Mouse (Mus musculus): ENCODE results near the gene Spag9.
A peak's percentile ranks its signal among the peaks of the same experiment; 100 is the strongest.
"Not testable (repeated sequence)": the region's sequence is repeated elsewhere in the genome, so short reads cannot be mapped to it uniquely, and the experiment has no call there.

The Spag9 gene

DNA sequence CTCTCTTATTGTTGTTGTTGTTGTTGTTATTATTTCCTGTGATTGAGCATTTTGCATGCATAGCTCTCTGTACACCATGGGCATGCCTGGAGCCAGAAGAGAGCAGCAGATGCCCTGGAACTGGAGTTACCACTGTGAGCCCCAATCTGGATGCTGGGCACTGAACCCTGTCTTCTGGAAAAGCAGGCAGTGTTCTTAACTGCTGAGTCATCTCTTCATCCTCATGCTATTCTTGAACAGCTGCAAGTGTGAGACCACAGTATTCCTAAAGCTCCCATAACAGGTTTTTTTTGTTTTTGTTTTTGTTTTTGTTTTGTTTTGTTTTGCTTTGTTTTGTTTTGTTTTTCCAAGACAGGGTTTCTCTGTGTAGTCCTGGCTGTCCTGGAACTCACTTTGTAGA, 9.6 kb upstream of the Spag9 start:
- no peak for DNase-seq (ENCODE audit: low read depth, low spot score)

DNA sequence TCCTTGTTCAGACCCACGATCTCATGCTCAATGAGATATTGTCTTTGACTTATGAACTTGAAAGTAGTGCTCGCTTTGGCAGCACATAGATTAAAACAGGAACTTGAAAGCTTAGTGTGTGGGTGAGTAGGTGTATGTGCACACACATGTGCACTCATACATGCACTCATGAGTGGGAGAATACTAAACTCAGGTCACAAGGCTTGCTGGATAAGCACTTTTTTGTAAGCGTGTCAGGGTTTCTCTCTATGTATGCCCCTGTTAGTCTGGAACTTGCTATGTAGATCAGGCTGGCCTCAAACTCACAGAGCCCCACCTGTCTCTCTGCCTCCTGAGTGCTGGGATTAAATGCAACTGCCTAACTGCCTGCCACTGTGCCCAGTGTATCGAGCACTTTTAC, 8.9 kb upstream of the Spag9 start:
- DNase-seq (ENCODE audit: low read depth, low spot score): no peak

DNA sequence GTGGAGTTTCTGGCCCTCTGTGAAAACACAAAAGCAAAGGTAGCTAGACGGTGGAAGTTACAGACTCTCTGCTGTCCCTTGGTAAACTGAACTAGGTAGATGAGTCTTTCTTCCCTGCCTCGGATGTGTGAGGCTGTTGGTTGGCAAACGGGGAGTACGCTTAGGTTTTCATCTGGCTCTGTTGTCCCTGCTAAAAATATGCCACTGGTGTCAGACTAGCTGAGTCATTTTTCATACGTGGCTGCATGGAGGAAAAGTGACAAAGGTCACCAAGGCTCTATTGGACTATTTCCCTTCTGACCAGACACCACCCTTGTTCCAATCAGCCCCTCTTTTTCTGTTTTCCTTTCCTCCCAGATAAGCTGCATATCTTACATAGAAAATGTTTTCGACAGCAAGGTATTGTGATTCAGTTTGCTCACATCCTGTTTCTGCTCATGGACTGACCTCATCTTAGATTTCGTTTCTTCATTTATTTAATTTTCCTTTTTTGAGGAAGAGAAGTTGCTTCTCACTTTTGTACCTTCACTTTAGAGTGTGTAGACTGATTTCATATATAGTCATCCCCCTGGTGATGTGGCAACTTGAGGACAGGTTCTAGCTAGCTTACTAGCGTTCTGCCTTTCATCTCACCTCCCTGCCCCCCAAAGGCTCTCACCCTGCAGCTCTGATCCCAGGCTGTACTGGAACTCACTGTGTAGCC, 8.1 kb upstream of the Spag9 start:
- DNase-seq (ENCODE audit: low read depth, low spot score): no peak

DNA sequence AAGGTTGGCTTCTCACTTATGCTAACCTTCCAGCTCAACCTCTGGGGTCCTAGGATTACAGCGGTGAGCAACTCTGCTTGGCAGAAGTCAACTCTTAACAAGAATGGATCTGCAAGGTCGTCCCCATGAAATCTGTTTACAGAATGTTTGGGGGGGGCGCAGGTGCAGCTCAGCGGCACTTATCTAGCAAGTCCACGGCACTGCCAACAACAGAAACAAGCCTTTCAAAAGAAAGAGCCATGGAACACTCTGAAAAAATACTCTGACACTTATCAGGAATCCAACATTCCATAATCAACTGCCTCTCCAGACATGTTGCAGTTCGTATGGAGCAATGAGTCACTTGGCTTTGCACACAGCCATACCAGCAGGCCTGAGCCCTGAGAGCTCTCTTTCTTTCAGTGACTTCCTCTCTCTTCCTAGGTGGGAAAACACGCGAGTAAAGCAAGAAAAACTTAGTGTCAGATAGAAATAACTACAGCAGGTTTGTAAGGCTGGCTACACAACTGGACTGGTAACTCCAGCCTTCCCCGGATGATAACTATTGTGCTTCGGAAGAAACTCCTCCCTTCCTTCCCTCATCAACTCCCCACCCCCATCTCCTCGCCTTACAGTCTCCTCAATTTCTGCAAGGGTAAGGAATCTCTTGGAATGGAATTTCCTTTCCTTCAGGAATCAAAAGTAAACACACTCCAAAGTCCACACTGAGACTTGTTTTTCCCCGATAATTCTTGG, 7.4 kb upstream of the Spag9 start:
- DNase-seq (ENCODE audit: low read depth, low spot score): no peak

DNA sequence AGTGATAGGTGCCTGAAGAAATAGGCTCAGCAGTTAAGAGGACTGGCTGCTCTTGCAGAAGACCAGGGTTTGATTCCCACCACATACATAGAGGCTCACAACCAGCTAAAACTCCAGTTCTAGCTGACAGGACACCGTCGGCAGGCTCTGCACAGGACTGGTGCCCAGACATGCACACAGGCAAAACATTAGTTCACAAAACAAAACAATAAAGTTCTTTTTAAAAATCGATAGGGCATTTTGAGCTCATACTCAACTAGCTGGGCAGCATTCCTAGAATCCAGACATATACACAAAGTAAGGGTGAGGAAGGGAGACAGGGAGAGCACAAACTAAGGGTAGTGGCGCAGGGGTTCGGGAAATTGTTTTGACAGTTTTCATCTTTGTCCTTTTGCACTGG, 1.4 kb upstream of the Spag9 start:
- DNase-seq (ENCODE audit: low read depth, low spot score): no peak

DNA sequence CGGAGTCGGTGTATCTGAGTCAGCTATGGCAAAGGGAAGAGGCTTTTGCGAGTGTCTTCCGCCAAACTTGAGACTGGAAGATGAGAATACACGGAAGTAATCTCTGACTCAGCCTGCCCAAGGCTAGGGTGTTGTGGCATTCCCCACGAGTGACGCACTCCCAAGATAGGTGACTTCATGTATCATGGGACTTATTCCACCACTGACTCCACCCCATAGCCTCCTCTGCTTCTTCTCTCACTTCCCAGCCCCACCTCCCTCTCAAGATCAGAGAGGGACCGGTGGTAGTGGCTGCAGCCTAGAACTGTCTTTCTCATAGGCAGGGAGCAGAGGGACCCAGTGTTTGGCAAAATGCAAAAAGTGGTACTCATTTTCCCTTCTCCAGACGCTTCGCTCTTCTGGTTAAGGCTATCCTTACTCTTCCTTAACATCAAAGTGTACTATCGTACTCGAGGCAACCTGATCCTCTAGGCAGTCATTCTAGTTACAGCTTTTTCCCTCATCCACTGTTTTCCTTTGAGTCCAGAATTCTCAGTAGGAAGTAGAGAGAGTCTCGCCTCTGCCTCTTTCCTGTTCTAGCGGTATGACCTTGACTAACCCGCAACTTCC, 676 bp upstream of the Spag9 start:
- DNase-seq (ENCODE audit: low read depth, low spot score): peak; percentile 68

DNA sequence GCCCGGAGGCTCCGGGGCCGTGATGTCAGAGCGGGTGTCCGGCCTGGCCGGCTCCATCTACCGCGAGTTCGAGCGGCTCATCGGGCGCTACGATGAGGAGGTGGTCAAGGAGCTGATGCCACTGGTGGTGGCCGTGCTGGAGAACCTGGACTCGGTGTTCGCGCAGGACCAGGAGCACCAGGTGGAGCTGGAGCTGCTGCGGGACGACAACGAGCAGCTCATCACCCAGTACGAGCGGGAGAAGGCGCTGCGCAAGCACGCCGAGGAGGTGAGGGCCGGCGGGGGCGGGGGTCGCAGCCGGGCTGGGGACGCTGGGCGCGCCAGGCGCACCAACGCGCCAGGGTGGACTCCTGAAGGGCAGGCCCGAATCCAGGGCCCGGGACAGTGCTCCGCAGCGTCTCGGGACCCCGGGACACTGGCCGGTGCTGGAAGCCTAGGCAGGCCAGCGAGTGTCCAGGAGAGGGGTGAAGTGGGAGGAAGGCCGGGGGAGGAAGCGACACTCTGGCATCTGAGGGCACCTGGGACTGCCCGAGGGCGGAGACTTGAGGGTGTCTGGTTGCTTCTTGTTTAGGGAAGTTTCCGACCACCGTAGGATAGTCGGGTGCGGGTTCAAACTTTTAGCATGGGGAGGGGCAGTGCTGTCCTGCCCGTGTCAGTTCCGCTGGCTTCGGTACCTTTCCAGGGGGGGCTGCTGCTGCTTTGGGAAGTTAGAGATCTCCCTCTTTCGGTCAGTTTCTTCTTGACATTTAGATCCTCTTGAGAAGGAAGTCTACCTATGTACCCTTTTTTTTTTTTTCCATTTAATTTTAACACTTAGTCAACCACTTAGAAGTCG, 632 bp downstream of the Spag9 start:
- DNase-seq (ENCODE audit: low read depth, low spot score): peak; percentile 56

DNA sequence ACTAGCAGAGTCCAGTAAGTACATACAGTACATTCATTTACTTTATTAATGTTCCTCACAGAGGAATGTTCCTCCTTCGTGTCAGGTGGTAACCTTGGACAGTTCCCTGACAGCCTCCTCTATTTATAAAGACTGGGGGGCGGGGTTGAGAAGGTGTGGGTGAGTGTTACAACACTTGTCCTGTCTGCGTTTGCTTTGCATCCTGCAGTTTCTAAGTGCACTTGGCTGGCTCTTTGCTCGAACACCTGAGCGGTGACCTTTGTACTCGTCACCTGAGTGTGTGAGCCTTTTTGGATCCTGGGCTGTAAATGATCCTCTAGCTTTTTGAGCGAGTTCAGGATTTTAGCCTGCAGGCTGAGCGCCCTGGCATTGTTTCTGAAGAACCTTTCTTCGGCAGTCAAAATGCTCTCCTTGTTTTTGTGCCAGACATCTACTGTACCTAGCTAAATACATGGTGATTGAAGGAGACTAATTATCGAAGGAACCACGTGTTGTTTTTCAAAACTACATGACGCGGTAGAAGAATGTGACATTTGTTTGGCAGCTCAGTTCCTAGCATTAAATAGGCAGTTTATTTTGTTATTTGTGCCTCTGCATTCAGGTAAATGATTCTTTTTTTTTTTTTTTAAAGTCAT, 1.4 kb downstream of the Spag9 start:
- peak; percentile 27 for DNase-seq (ENCODE audit: low read depth, low spot score)

DNA sequence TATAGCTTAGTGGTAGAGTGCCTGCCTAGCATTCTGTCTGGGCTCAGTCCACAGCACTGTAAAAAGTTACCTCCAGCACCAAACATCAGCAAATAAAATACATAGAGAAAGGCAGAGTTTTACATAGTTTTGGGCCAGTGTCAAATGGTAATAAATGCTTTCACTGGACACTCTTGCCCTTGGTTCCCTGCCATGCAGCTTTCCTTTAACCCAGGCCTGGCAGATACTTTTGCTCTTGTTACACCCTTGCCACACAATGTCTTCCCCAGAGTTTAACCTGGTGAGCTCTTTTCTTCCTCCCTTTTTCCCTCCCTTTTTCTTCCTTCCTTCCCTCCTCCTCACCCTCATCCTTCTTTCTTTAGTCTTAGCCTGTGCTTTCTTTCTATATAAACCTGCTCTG, 3.4 kb downstream of the Spag9 start:
- DNase-seq (ENCODE audit: low read depth, low spot score): no peak

DNA sequence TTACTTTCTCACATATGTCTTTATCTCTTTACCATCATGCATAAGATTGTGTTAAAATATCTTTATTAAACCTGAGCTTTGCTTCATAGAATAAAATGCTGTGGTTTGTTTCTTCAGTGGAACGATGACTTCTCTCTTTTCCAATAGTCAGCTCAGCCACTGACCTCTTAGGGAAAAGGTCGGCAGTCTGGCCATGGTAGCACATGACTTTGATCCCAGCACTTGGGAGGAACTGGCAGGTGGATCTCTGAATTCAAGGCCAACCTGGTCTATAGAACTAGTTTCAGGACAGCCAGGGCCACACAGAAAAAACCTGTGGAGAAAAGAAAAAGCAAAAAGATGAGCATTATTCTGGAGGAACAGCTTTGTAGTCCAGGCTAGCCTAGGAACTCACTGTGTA, 7.5 kb downstream of the Spag9 start:
- DNase-seq (ENCODE audit: low read depth, low spot score): no peak

DNA sequence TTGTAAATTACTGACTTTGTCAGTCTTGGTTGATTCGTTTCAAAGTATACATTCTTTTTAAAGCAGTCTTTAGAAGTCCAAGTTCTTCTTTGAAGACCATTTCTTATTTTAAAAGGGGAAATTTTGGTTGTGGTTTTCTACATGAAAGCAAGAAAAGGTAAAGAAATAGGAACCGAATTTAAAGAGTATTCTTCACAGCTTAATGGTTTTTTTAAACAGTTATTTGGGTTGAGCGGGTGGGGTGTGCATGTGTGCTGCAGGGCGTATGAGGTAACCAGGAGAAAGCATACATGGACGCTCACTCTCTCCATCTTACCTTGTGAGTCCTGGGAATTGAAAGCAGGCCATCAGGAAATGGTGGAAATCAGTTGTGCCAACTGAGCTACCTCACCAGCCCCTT, 23.2 kb downstream of the Spag9 start:
- no peak for DNase-seq (ENCODE audit: low read depth, low spot score)

DNA sequence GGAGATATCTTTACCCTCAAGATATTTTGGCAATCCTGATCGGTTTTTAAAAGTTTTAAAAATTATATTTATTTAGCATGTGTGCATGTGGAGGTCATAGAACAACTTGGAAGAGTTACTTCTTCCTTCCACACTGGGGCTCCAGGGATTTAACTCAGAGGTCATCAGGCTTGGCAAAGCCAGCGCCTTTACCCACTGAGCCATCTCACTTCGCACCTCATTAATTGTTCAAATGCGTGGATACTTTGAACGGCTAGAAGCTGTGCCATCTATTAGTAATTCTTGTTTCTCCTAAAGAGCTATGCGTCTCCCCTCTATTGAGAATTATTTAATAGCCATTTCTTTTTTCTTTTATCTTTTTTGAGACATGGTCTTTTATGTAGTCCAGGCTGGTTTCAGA, 24.5 kb downstream of the Spag9 start:
- no peak for DNase-seq (ENCODE audit: low read depth, low spot score)

DNA sequence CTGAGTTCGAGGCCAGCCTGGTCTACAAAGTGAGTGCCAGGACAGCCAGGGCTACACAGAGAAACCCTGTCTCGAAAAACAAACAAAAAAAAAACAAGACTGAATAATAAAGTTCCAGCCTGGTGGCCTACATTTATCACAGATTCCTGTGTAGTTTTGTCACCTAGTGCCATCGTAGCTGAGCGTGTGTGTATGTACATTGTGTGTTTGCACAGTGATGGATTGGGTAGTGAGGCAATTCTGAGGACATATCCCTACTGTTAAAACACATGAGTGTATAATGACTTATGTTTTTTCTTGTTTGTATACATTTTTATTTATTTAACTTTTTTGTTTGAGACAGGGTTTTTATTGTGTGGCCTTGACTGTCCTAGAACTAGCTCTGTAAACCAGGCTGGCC, 30.4 kb downstream of the Spag9 start:
- DNase-seq (ENCODE audit: low read depth, low spot score): no peak

DNA sequence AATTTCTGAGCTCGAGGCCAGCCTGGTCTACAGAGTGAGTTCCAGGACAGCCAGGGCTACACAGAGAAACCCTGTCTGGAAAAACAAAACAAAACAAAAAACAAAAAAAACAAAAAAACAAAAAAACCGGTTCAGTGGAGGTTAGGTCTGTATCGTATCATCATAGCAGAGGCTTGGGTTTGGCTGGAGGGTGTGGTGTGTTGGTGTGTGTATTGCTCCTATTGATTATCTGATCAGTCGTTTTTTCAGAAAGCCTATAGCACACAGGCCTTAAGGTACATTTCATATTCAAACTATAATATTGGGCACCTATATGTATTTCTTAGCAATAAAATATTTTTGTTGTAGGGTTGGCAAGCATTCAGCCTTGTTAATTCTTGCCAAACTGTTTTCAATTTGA, 36.2 kb downstream of the Spag9 start:
- no peak for DNase-seq (ENCODE audit: low read depth, low spot score)

DNA sequence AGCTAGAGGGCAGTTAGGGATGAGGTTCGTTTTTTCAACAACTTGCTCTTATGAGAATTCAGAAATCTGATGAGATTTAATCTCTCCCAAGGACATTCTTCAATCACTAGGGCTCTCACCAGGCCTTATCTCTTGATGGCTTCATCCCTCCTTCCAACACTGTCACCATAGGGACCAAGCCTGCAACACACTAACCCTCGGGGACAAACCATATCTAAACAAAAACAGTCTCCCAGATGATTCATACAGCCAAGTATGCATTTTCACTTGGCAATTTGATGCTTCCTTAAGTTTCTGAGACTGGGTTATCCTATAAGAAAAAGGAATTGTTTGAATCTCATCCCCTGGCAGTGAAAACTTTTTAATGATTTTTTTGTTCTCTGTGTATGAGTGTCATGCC, 37.1 kb downstream of the Spag9 start:
- no peak for DNase-seq (ENCODE audit: low read depth, low spot score)

DNA sequence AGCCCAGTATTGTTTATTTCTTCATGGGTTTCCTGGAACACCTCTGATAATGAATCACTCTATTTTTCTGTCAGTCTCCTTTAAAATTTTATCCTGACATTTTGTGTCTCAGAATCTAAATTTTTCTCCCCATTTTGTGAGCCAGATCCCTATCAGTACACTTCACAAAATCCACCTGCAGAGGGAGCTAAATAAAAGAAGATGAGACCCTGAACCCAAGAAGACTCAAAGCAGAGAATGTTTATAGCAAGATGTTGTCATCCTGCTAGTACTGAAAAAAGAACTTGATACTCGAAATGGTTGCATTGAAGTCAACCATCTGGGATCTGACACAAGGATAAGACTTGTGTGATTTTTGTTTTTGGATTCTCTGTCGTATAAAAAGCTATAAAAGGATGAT, 40.1 kb downstream of the Spag9 start:
- peak; percentile 31 for DNase-seq (ENCODE audit: low read depth, low spot score)

DNA sequence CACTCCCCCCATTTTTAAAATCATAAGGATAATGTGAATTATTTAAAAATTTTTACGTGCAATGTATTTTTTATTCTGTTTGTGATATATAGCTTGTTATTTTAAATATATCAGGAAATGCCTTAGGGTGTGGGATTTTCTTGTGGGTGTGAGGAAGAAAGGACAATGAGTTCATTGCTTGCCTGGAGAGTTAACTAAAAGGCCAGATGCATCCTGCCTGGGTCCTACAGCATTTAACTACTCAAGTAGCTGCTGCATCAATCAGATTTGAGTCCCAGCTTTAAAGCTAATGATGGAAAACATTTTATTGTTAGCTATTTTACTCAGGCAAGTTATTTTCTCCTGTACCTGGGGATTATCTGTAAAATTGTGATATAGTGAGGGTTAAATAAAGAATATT, 45.6 kb downstream of the Spag9 start:
- DNase-seq (ENCODE audit: low read depth, low spot score): no peak

DNA sequence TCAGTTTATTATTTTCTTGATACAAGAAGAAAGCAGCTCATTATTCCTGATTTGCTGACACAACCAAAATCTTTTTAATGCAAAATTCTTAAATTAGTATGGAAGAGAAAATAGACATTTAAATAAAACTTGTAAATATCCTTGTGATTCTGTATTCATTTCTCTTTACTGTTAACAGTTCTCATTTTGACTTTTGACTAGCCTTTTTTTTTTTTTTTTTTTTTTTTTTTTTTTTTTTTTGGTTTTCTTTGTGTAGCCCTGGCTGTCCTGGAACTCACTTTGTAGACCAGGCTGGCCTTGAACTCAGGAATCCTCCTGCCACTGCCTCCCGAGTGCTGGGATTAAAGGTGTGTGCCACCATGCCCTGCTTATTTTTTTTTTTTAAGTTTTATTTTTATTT, 46.4 kb downstream of the Spag9 start:
- not testable (repeated sequence) for DNase-seq (ENCODE audit: low read depth, low spot score)

DNA sequence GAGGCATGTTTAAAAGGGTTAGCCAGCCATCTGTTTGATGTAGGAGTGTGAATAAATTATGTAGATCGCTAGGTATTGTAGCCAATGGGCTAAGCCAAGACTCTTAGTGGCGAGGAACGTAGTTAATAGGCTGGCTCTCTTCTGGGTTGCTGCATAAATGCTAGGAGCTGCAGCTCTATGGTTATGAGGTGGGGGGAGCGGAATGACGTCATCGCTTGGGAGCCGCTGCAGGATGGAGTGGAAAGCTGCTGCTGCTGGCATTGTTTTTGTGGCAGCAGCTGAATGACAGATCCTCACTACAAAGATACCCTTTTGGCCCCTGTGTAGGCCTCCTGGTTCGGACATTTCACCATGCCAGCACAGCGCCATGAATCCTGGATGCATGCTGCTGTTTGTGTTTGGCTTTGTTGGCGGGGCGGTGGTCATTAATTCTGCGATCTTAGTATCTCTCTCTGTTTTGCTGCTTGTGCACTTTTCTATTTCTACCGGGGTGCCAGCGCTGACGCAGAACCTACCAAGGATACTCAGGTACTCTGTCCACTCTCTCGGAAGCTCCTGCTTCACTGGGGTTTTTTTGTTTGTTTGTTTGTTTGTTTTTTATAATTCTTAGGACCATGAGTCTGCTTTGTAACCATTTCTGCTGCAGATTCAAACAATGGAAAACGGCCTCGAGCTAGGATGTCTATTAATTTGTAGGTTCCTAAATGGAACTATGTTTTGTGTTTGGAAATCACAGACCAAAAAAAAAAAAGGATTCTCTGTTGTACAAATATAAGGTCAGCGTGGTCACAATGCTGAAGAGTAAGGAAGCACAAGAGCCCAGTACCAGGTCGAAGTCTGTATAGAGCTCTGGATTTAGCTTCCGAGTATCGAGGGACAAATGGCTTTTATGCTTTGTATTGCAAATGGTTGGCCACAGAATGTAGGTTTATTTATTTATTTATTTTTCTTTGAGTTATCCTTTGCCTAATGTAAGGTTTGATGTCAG, 48.4 kb downstream of the Spag9 start:
- peak; percentile 97 for DNase-seq (ENCODE audit: low read depth, low spot score)

DNA sequence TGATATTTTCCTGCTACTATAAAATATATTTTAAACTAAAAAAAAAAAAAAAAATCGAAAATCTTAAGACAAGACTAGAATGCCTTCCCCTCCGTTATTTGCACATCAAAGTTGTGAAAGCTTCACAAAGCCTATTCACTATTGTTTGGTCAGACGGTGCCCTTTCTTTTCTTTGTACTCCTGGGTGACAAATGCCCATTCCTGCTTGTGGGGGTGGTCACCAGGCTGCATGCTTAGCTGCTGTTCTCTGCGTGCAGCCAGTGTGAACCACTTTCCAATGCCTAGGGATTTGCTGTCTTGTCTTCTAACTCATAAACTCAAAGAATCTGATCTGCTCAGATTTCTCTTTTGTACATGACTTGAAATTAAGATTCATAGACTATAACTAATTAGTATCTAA, 49.1 kb downstream of the Spag9 start:
- DNase-seq (ENCODE audit: low read depth, low spot score): peak; percentile 75

DNA sequence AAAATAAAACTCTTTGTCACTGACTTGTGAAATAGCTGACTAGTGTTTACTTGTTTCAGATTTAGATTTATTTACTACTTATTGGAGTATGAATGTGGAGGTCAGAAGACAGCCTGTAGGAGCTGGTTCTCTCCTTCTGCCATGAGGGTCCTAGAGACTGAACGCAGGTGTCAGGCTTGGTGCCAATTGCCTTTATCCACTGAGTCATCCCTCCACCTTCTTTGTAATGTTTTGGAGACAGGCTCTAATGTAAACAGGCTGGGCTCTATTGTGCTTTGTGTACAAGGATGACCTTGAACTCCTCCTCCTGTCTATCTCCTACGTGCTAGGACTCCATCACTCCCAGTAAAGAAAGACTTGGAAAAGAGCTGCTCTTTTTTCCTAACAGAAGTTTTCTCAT, 51.4 kb downstream of the Spag9 start:
- DNase-seq (ENCODE audit: low read depth, low spot score): no peak
